Comparison of ENCODE assay signal across 27 mouse cellular contexts in the genomic region with DNA sequence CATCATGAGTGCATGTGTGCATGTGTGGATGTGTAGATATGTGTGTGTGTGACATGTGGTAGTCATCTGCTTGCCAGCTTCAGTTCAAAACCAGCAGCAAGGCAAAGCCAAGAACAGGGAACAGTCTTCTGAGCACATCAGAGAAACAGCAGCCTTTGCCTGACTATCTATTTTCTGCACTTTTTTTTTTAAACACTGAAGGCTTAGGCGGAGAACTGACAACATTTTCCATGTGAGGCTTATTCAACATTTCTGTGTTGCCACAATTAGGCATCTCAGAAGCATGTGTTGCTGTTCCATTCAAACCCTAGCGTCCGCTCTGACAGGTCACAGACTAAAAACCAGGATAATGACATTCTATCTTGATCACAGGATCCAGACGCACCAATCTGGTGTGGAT.
A peak's percentile ranks its signal among the peaks of the same experiment; 100 is the strongest.
DNase-seq lines count a peak whose midpoint lies in the region; ATAC-seq and TF ChIP-seq lines count a peak whose summit lies in the region.
"Had no signal": no experiment of that assay in that cellular context is flagged by ENCODE, and none has a peak within 500 bp of the region (broad histone marks: within the 10 kb centered on the region; RNA-seq: fewer than 3 reads in every experiment).

No protein-coding gene starts in this region.

- no peaks in the 10 kb centered on the region for H3K36me3 ChIP-seq in forebrain, postnatal 0 days (ENCODE audit: insufficient read depth)
- H3K36me3 ChIP-seq in forebrain, embryonic 10.5 days (replicated peaks) = no peaks in the 10 kb centered on the region
- H3K36me3 ChIP-seq: embryonic facial prominence, embryonic 13.5 days; embryonic facial prominence, embryonic 15.5 days; forebrain, embryonic 15.5 days; G1E had no signal

- no peak overlapping the region for H3K4me3 ChIP-seq in forebrain, postnatal 0 days (ENCODE audit: low read depth, low read length)
- no peak overlapping the region for H3K4me3 ChIP-seq in forebrain, embryonic 10.5 days
- H3K4me3 ChIP-seq in left cerebral cortex, adult 2 months = no peak overlapping the region
- H3K4me3 ChIP-seq: embryonic facial prominence, embryonic 13.5 days; embryonic facial prominence, embryonic 15.5 days; erythroblast, embryonic 14.5 days; forebrain, embryonic 13.5 days; forebrain, embryonic 15.5 days had no signal

- no peaks in the 10 kb centered on the region for H3K27me3 ChIP-seq in forebrain, postnatal 0 days (ENCODE audit: insufficient read depth, low read length)
- no peaks in the 10 kb centered on the region for H3K27me3 ChIP-seq in forebrain, embryonic 10.5 days (ENCODE audit: poor library complexity, severe bottlenecking)
- H3K27me3 ChIP-seq: CH12.LX; embryonic facial prominence, embryonic 13.5 days; embryonic facial prominence, embryonic 15.5 days; forebrain, embryonic 13.5 days; forebrain, embryonic 15.5 days had no signal

- intact Hi-C loops in left cerebral cortex, adult 2 months (cut with DNase I) = loop anchor here (5.0 kb wide), 1 partner anchor 120 kb away; a partner anchor contains a TSS

- WGBS in forebrain, postnatal 0 days = 67% methylated on average over 4 of the region's 4 CpGs
- WGBS in forebrain, embryonic 10.5 days = 96% methylated on average over 4 of the region's 4 CpGs

- no peak overlapping the region for H3K27ac ChIP-seq in forebrain, postnatal 0 days (ENCODE audit: low read depth, low read length)
- H3K27ac ChIP-seq in forebrain, embryonic 10.5 days = no peak overlapping the region
- H3K27ac ChIP-seq in left cerebral cortex, adult 2 months = peak overlapping the region; percentile 59; the same call in 1 of the 2 replicates
- H3K27ac ChIP-seq: embryonic facial prominence, embryonic 13.5 days; embryonic facial prominence, embryonic 15.5 days; forebrain, embryonic 13.5 days; forebrain, embryonic 15.5 days had no signal

- no peak overlapping the region for H3K9ac ChIP-seq in forebrain, postnatal 0 days
- H3K9ac ChIP-seq: embryonic facial prominence, embryonic 13.5 days; embryonic facial prominence, embryonic 15.5 days; forebrain, embryonic 13.5 days; forebrain, embryonic 15.5 days had no signal

- peak; percentile 48 for ATAC-seq in forebrain, postnatal 0 days
- ATAC-seq: activated CD4-positive, CD25-positive, alpha-beta regulatory T cell, adult 4 months; CD4-positive, CD25-positive, alpha-beta regulatory T cell, adult 4 months; forebrain, embryonic 13.5 days; forebrain, embryonic 15.5 days; Patski had no signal

- H3K4me1 ChIP-seq in forebrain, postnatal 0 days (ENCODE audit: insufficient read depth) = peaks cover 4% of the 10 kb centered on the region; the same call in 1 of the 2 replicates
- no peaks in the 10 kb centered on the region for H3K4me1 ChIP-seq in forebrain, embryonic 10.5 days
- H3K4me1 ChIP-seq: embryonic facial prominence, embryonic 13.5 days; embryonic facial prominence, embryonic 15.5 days; forebrain, embryonic 13.5 days; forebrain, embryonic 15.5 days had no signal

- TF ChIP-seq CTCF in forebrain, postnatal 0 days (IDR thresholded peaks at IDR 0.05; ENCODE audit: low read depth) = no peak
- TF ChIP-seq CTCF in left cerebral cortex, adult 2 months (IDR thresholded peaks at IDR 0.05) = no peak

- no peaks in the 10 kb centered on the region for H3K9me3 ChIP-seq in forebrain, postnatal 0 days (ENCODE audit: low read length)
- H3K9me3 ChIP-seq in forebrain, embryonic 10.5 days = peaks cover 11% of the 10 kb centered on the region; the same call in 1 of the 2 replicates
- H3K9me3 ChIP-seq: embryonic facial prominence, embryonic 15.5 days; forebrain, embryonic 15.5 days had no signal

- DNase-seq in forebrain, postnatal 0 days = no peak
- no peak for DNase-seq in forebrain, embryonic 10.5 days (ENCODE audit: extremely low spot score, low spot score)
- DNase-seq in left cerebral cortex, adult 2 months (ENCODE audit: extremely low spot score in 1 of 2, low spot score in 2 of 2) = no peak
- no peak for DNase-seq in left cerebral cortex, adult 11 months (ENCODE audit: low spot score)
- DNase-seq in right cerebral cortex, adult 18-20 months = peak; percentile 18
- no peak for DNase-seq in right cerebral cortex, postnatal 14 days
- DNase-seq in yolk sac, embryonic 10.5 days (ENCODE audit: low spot score) = no peak
- DNase-seq: adrenal gland, adult 8-10 months; adrenal gland, postnatal 14 days; adrenal gland, postnatal 36 days; cerebellum, adult 11 months; cerebellum, adult 18-20 months; cerebellum, adult 8-10 months; cerebellum, adult 9-11 months; cerebellum, postnatal 14 days; cerebellum, postnatal 36 days; embryo, embryonic 11 days had no signal

- no peak overlapping the region for H3K4me2 ChIP-seq in forebrain, postnatal 0 days (ENCODE audit: low read depth)
- H3K4me2 ChIP-seq: embryonic facial prominence, embryonic 13.5 days; embryonic facial prominence, embryonic 15.5 days; forebrain, embryonic 13.5 days; forebrain, embryonic 15.5 days had no signal
